Mouse (Mus musculus): ENCODE results near the gene Capn8. TPM values are rescaled to one million over a fixed set of nuclear protein-coding genes. Genes with fewer than 3 reads are reported as not detected.
A peak's percentile ranks its signal among the peaks of the same experiment; 100 is the strongest.

Gene Capn8
- polyA plus RNA-seq (2015; fragmentation: Nextera tagmentation; extraction: Ambion mirVana), result not detected in 2 replicates

GRCm38 (mm10) chr1:182564408-182565120 lies at the start of gene Capn8:
Gene Capn8 (plus strand): TSS chr1:182565007.
- no peaks in the 10 kb centered on the region for H3K36me3 ChIP-seq
- H3K27ac ChIP-seq (replicated peaks), result no peak within 1 kb of the TSS
- H3K9me3 ChIP-seq, result no peaks in the 10 kb centered on the region
- H3K4me3 ChIP-seq, result no peak within 1 kb of the TSS
- no peaks in the 10 kb centered on the region; the same call in 1 of the 2 replicates for H3K27me3 ChIP-seq (replicated peaks)
- H3K4me1 ChIP-seq, result peaks cover 5% of the 10 kb centered on the region; the same call in 1 of the 2 replicates
- ATAC-seq (ENCODE audit: extremely low read depth, insufficient number of reproducible peaks, low FRiP score, low TSS enrichment), result no peak
- H3K9ac ChIP-seq, result no peak within 1 kb of the TSS
- no peak within 1 kb of the TSS for H3K4me2 ChIP-seq
- 73% methylated on average over 5 of the region's 5 CpGs for WGBS

- Histone ChIP-seq H3K4me1 (peaks cover 79% of the 10 kb centered on the region), H3K4me2 (peak within 1 kb of the TSS; percentile 77), H3K27ac (replicated peaks) (peak within 1 kb of the TSS; percentile 90), H3K9ac (peak within 1 kb of the TSS; percentile 91), H3K4me3 (peak within 1 kb of the TSS; percentile 70), H3K27me3 (replicated peaks) (no peaks in the 10 kb centered on the region), H3K36me3 (peaks cover 22% of the 10 kb centered on the region), H3K9me3 (no peaks in the 10 kb centered on the region)
- WGBS, result under 1% methylated on average over 81 of the region's 84 CpGs
- ATAC-seq (ENCODE audit: extremely low read depth, insufficient number of reproducible peaks, low FRiP score, low TSS enrichment), result peak; percentile 67
Observed at GRCm38 (mm10) chr1:182516758-182517676, 47.8 kb upstream of the Capn8 start, which contains the start of gene Capn2. Gene Capn2 (minus strand): TSS chr1:182517608.

GRCm38 (mm10) chr1:182517677-182518011 lies 47.2 kb upstream of the Capn8 start:
- Histone ChIP-seq H3K27ac (replicated peaks) (peak overlapping the region; percentile 90), H3K4me2 (peak overlapping the region; percentile 77), H3K36me3 (peaks cover 16% of the 10 kb centered on the region), H3K9ac (peak overlapping the region; percentile 91), H3K9me3 (no peaks in the 10 kb centered on the region), H3K4me1 (peaks cover 78% of the 10 kb centered on the region), H3K4me3 (peak overlapping the region; percentile 70), H3K27me3 (replicated peaks) (no peaks in the 10 kb centered on the region)
- WGBS, result 4% methylated on average over 10 of the region's 10 CpGs
- no peak for ATAC-seq (ENCODE audit: extremely low read depth, insufficient number of reproducible peaks, low FRiP score, low TSS enrichment)

- peaks cover 73% of the 10 kb centered on the region for H3K4me1 ChIP-seq
- H3K4me3 ChIP-seq, result 0 out of 2 replicates have a peak overlapping the region, but pooled peaks have one; percentile 70
- no peaks in the 10 kb centered on the region for H3K27me3 ChIP-seq (replicated peaks)
- H3K9me3 ChIP-seq, result no peaks in the 10 kb centered on the region
- peak overlapping the region; percentile 77 for H3K4me2 ChIP-seq
- H3K9ac ChIP-seq, result peak overlapping the region; percentile 91; the same call in 1 of the 2 replicates
- ATAC-seq (ENCODE audit: extremely low read depth, insufficient number of reproducible peaks, low FRiP score, low TSS enrichment), result no peak
- H3K27ac ChIP-seq (replicated peaks), result no peak overlapping the region
- H3K36me3 ChIP-seq, result peaks cover 14% of the 10 kb centered on the region
- 67% methylated on average over 10 of the region's 10 CpGs for WGBS
Observed at GRCm38 (mm10) chr1:182518143-182518680, 46.6 kb upstream of the Capn8 start.

GRCm38 (mm10) chr1:182518811-182519210 lies 46.0 kb upstream of the Capn8 start:
- Histone ChIP-seq H3K4me2 (no peak overlapping the region), H3K9me3 (no peaks in the 10 kb centered on the region), H3K36me3 (peaks cover 14% of the 10 kb centered on the region), H3K9ac (no peak overlapping the region), H3K4me3 (no peak overlapping the region), H3K27ac (replicated peaks) (peak overlapping the region; percentile 82), H3K4me1 (peaks cover 67% of the 10 kb centered on the region), H3K27me3 (replicated peaks) (no peaks in the 10 kb centered on the region)
- no peak for ATAC-seq (ENCODE audit: extremely low read depth, insufficient number of reproducible peaks, low FRiP score, low TSS enrichment)
- WGBS, result 79% methylated on average over 6 of the region's 6 CpGs

- Histone ChIP-seq H3K9me3 (no peaks in the 10 kb centered on the region), H3K27ac (replicated peaks) (peak overlapping the region; percentile 82), H3K4me2 (peak overlapping the region; percentile 39), H3K4me1 (peaks cover 62% of the 10 kb centered on the region), H3K36me3 (peaks cover 14% of the 10 kb centered on the region), H3K4me3 (no peak overlapping the region), H3K9ac (peak overlapping the region; percentile 66), H3K27me3 (replicated peaks) (no peaks in the 10 kb centered on the region)
- ATAC-seq (ENCODE audit: extremely low read depth, insufficient number of reproducible peaks, low FRiP score, low TSS enrichment), result no peak
- 47% methylated on average over 5 of the region's 5 CpGs for WGBS
Observed at GRCm38 (mm10) chr1:182519341-182519740, 45.5 kb upstream of the Capn8 start.

GRCm38 (mm10) chr1:182520091-182520937 lies 44.5 kb upstream of the Capn8 start:
- Histone ChIP-seq H3K9me3 (no peaks in the 10 kb centered on the region), H3K27ac (replicated peaks) (peak overlapping the region; percentile 82), H3K36me3 (peaks cover 4% of the 10 kb centered on the region), H3K4me2 (peak overlapping the region; percentile 39), H3K4me3 (0 out of 2 replicates have a peak overlapping the region, but pooled peaks have one; percentile 3), H3K4me1 (peaks cover 52% of the 10 kb centered on the region), H3K27me3 (replicated peaks) (no peaks in the 10 kb centered on the region), H3K9ac (peak overlapping the region; percentile 66)
- WGBS, result 15% methylated on average over 14 of the region's 14 CpGs
- peak; percentile 48; the same call in 1 of the 2 replicates for ATAC-seq (ENCODE audit: extremely low read depth, insufficient number of reproducible peaks, low FRiP score, low TSS enrichment)

- H3K4me3 ChIP-seq, result no peak overlapping the region
- no peak for ATAC-seq (ENCODE audit: extremely low read depth, insufficient number of reproducible peaks, low FRiP score, low TSS enrichment)
- no peaks in the 10 kb centered on the region for H3K36me3 ChIP-seq
- H3K27ac ChIP-seq (replicated peaks), result peak overlapping the region; percentile 82
- no peaks in the 10 kb centered on the region for H3K9me3 ChIP-seq
- no peak overlapping the region for H3K4me2 ChIP-seq
- no peaks in the 10 kb centered on the region for H3K27me3 ChIP-seq (replicated peaks)
- WGBS, result 52% methylated on average over 8 of the region's 8 CpGs
- 0 out of 2 replicates have a peak overlapping the region, but pooled peaks have one; percentile 35 for H3K9ac ChIP-seq
- peaks cover 45% of the 10 kb centered on the region for H3K4me1 ChIP-seq
Observed at GRCm38 (mm10) chr1:182520938-182521500, 43.8 kb upstream of the Capn8 start.

- H3K4me1 ChIP-seq, result peaks cover 49% of the 10 kb centered on the region
- H3K36me3 ChIP-seq, result no peaks in the 10 kb centered on the region
- ATAC-seq (ENCODE audit: extremely low read depth, insufficient number of reproducible peaks, low FRiP score, low TSS enrichment), result no peak
- H3K9ac ChIP-seq, result no peak overlapping the region
- H3K27me3 ChIP-seq (replicated peaks), result no peaks in the 10 kb centered on the region
- WGBS, result 74% methylated on average over 5 of the region's 5 CpGs
- no peaks in the 10 kb centered on the region for H3K9me3 ChIP-seq
- H3K4me3 ChIP-seq, result no peak overlapping the region
- H3K27ac ChIP-seq (replicated peaks), result no peak overlapping the region
- no peak overlapping the region for H3K4me2 ChIP-seq
Observed at GRCm38 (mm10) chr1:182522961-182523360, 41.8 kb upstream of the Capn8 start.

- Histone ChIP-seq H3K9ac (no peak overlapping the region), H3K9me3 (no peaks in the 10 kb centered on the region), H3K4me2 (no peak overlapping the region), H3K4me1 (peaks cover 49% of the 10 kb centered on the region), H3K4me3 (no peak overlapping the region), H3K36me3 (no peaks in the 10 kb centered on the region), H3K27ac (replicated peaks) (no peak overlapping the region), H3K27me3 (replicated peaks) (no peaks in the 10 kb centered on the region)
- WGBS, result 66% methylated on average over 3 of the region's 3 CpGs
- ATAC-seq (ENCODE audit: extremely low read depth, insufficient number of reproducible peaks, low FRiP score, low TSS enrichment), result no peak
Observed at GRCm38 (mm10) chr1:182523692-182524091, 41.1 kb upstream of the Capn8 start.

Measured in heart, embryonic 13.5 days (tissue).